Mouse (Mus musculus) forebrain, postnatal 0 days (tissue): Measurements from ENCODE around the gene Jup. TPM values are rescaled to one million over a fixed set of nuclear protein-coding genes. Genes with fewer than 3 reads are reported as not detected.

Experiments
- ATAC-seq: fragments of 200-750 bp; cut with Nextera tagmentation; 2 replicates; pipeline ENCODE4 v1.8.0; 2017; ENCODE audit warnings: mild to moderate bottlenecking, moderate library complexity
- DNase-seq: peaks from one replicate; pipeline ENCODE4 v3.0.0-alpha.2; 2015
- H3K27ac ChIP-seq: fragments of 300-500 bp; sonication (generic); 2 replicates; pipeline ENCODE4 v1.5.1; 2014; ENCODE audit warnings: low read depth, mild to moderate bottlenecking, antibody characterized with exemption, low read length, moderate library complexity, mixed read lengths
- H3K27me3 ChIP-seq: fragments of 300-500 bp; sonication (generic); 2 replicates; pipeline ENCODE4 v1.6.1; 2014; ENCODE audit warnings: mild to moderate bottlenecking, low read length, mixed read lengths; ENCODE audit not compliant: insufficient read depth
- H3K36me3 ChIP-seq: fragments of 300-500 bp; sonication (generic); 2 replicates; pipeline ENCODE4 v1.6.1; 2014; ENCODE audit warnings: mild to moderate bottlenecking, moderate library complexity; ENCODE audit not compliant: insufficient read depth
- H3K4me1 ChIP-seq: fragments of 300-500 bp; sonication (generic); 2 replicates; pipeline ENCODE4 v1.6.1; 2014; ENCODE audit warnings: antibody characterized with exemption; ENCODE audit not compliant: insufficient read depth
- H3K4me2 ChIP-seq: fragments of 300-500 bp; sonication (generic); 2 replicates; pipeline ENCODE4 v1.6.1; 2014; ENCODE audit warnings: low read depth, mild to moderate bottlenecking, moderate library complexity
- H3K4me3 ChIP-seq: fragments of 300-500 bp; sonication (generic); 2 replicates; pipeline ENCODE4 v1.5.1; 2014; ENCODE audit warnings: low read depth, low read length, mixed read lengths
- H3K9ac ChIP-seq: fragments of 300-500 bp; sonication (generic); 2 replicates; pipeline ENCODE4 v1.6.1; 2014; ENCODE audit warnings: mild to moderate bottlenecking
- H3K9me3 ChIP-seq: fragments of 300-500 bp; sonication (generic); 2 replicates; pipeline ENCODE4 v1.6.1; 2016; ENCODE audit warnings: low read length
- CTCF ChIP-seq: sonication (generic); IDR thresholded peaks from 2 replicates; pipeline ENCODE4 v1.5.1; 2016; ENCODE audit warnings: antibody characterized with exemption, control low read depth, low read depth
- WGBS: fragments of 180-500 bp; shearing (Covaris S2); extraction: QIAGEN DNeasy Blood & Tissue Kit; methylation state at CpG from one replicate; pipeline ENCODE4 v1.1.7; 2014; 5-methylcytosine and 5-hydroxymethylcytosine counted together
- polyA plus RNA-seq: library from polyadenylated mRNA; unstranded; fragments of >200 nt; fragmentation: Nextera tagmentation; extraction: Ambion mirVana; gene quantifications from 2 replicates; pipeline ENCODE4 v1.2.1, GENCODE M21; 2015
- total RNA-seq: library from RNA; depleted of rRNA; stranded (reverse); fragments of >200 nt; gene quantifications from 2 replicates; pipeline ENCODE4 v1.2.3, GENCODE M21; 2014

Jup gene
- total and polyA plus RNA-seq, 2 experiments from 2014 or later = 67.0 to 106 TPM

- Histone ChIP-seq H3K4me3 (no peak overlapping the region), H3K9ac (no peak overlapping the region), H3K27ac (no peak overlapping the region), H3K4me1 (peaks cover 5% of the 10 kb centered on the region; the same call in 1 of the 2 replicates), H3K4me2 (no peak overlapping the region), H3K9me3 (no peaks in the 10 kb centered on the region), H3K36me3 (peaks cover 53% of the 10 kb centered on the region), H3K27me3 (no peaks in the 10 kb centered on the region)
- DNase-seq (no peak), ATAC-seq (no peak)
- no peak for TF ChIP-seq CTCF
- WGBS = 89% methylated on average over 3 of the region's 3 CpGs
Observed at GRCm38 (mm10) chr11:100385016-100385415, 12.5 kb downstream of the Jup start.

- Histone ChIP-seq H3K27me3 (no peaks in the 10 kb centered on the region), H3K4me3 (no peak overlapping the region), H3K27ac (no peak overlapping the region), H3K4me1 (no peaks in the 10 kb centered on the region), H3K9me3 (no peaks in the 10 kb centered on the region), H3K36me3 (peaks cover 72% of the 10 kb centered on the region), H3K4me2 (no peak overlapping the region), H3K9ac (no peak overlapping the region)
- 79% methylated on average over 6 of the region's 6 CpGs for WGBS
- no peak for DNase-seq
- TF ChIP-seq CTCF = no peak
- ATAC-seq = no peak
Observed at GRCm38 (mm10) chr11:100382682-100383081, 14.9 kb downstream of the Jup start.

DNA sequence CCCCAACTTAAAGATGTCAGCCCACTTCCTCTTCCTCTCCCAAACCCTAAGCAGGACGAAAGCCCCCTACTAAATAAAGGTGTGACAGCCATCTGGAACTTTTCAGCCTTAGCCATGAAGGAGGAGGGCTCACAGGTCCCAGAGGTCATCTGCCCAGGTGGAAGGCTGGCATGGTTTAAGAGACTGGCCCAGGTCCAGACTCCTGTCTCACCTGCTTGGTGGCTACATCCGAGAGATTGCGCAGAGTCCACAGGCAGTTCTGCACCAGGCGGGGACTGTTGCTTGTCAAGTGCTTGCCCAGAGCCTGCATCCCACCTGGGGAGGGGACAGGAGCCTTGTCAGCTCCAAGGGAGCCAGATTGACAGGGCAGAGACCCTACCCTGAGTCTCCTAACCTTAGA is 18.3 kb downstream of the Jup start:
- no peak for ATAC-seq
- Histone ChIP-seq H3K27ac (no peak overlapping the region), H3K4me3 (no peak overlapping the region), H3K4me2 (no peak overlapping the region), H3K4me1 (no peaks in the 10 kb centered on the region), H3K36me3 (peaks cover 80% of the 10 kb centered on the region), H3K9me3 (no peaks in the 10 kb centered on the region), H3K9ac (no peak overlapping the region), H3K27me3 (no peaks in the 10 kb centered on the region)
- DNase-seq = no peak
- TF ChIP-seq CTCF = no peak
- WGBS = 96% methylated on average over 4 of the region's 4 CpGs

DNA sequence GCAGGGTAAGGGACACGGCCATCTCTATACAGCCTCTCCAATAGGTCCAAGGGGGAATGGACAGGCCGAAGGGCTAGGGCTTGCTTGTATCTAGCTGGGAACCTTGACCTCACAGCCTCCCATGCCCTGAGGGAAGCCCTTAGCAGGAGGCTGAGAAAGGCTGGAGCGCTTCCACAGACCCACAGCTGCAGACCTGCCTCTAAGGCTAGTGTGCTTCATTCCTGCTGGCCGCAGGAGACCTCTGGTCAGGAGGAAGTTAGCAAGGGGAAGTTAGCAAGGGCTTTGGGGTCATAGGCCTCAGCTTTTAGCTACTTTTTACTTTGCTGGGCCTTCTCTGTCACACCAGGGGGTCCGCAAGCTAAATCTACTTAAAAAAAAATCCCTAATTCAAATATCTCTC is 19.1 kb downstream of the Jup start:
- H3K4me2 ChIP-seq = no peak overlapping the region
- no peak for TF ChIP-seq CTCF
- no peaks in the 10 kb centered on the region for H3K4me1 ChIP-seq
- H3K36me3 ChIP-seq = peaks cover 82% of the 10 kb centered on the region
- no peak for ATAC-seq
- H3K27me3 ChIP-seq = no peaks in the 10 kb centered on the region
- H3K9me3 ChIP-seq = no peaks in the 10 kb centered on the region
- no peak overlapping the region for H3K27ac ChIP-seq
- H3K4me3 ChIP-seq = no peak overlapping the region
- no peak for DNase-seq
- WGBS = 88% methylated on average over 5 of the region's 5 CpGs
- no peak overlapping the region for H3K9ac ChIP-seq

DNA sequence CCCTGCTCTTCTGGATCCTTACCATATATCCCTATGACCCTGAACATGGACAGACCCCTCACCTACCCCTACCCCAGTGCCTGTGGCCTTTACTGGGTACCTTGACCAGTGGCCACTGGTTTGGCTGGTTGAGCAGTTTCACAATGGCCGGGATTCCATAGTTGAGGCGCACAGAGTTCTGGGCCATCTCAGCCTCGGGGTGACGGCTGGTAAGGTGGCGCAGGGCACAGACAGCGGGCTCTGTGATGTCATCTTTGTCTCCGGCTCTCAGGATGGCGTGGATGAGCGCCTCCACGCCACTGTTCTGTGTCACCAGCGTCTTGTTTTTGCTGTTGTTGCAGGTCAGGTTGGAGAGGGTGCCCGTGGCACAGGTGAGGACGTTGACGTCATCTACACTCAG is 19.6 kb downstream of the Jup start:
- 95% methylated on average over 14 of the region's 14 CpGs for WGBS
- no peak overlapping the region for H3K4me3 ChIP-seq
- H3K9ac ChIP-seq = no peak overlapping the region
- H3K9me3 ChIP-seq = no peaks in the 10 kb centered on the region
- H3K36me3 ChIP-seq = peaks cover 82% of the 10 kb centered on the region
- H3K27me3 ChIP-seq = no peaks in the 10 kb centered on the region
- H3K4me2 ChIP-seq = no peak overlapping the region
- DNase-seq = no peak
- no peaks in the 10 kb centered on the region for H3K4me1 ChIP-seq
- ATAC-seq = no peak
- H3K27ac ChIP-seq = no peak overlapping the region
- no peak for TF ChIP-seq CTCF

GRCm38 (mm10) chr11:100376746-100377389 is 20.7 kb downstream of the Jup start:
- Histone ChIP-seq H3K4me3 (no peak overlapping the region), H3K27ac (no peak overlapping the region), H3K4me2 (no peak overlapping the region), H3K27me3 (no peaks in the 10 kb centered on the region), H3K9ac (no peak overlapping the region), H3K36me3 (peaks cover 81% of the 10 kb centered on the region), H3K4me1 (no peaks in the 10 kb centered on the region), H3K9me3 (no peaks in the 10 kb centered on the region)
- no peak for DNase-seq
- ATAC-seq = no peak
- TF ChIP-seq CTCF = no peak
- 91% methylated on average over 21 of the region's 21 CpGs for WGBS

GRCm38 (mm10) chr11:100376005-100376404 is 21.6 kb downstream of the Jup start:
- H3K4me2 ChIP-seq = no peak overlapping the region
- H3K27me3 ChIP-seq = no peaks in the 10 kb centered on the region
- H3K9ac ChIP-seq = no peak overlapping the region
- H3K4me3 ChIP-seq = no peak overlapping the region
- WGBS = 84% methylated on average over 4 of the region's 4 CpGs
- peaks cover 75% of the 10 kb centered on the region for H3K36me3 ChIP-seq
- ATAC-seq (no peak), DNase-seq (no peak)
- no peaks in the 10 kb centered on the region for H3K4me1 ChIP-seq
- H3K27ac ChIP-seq = no peak overlapping the region
- H3K9me3 ChIP-seq = no peaks in the 10 kb centered on the region
- TF ChIP-seq CTCF = no peak

DNA sequence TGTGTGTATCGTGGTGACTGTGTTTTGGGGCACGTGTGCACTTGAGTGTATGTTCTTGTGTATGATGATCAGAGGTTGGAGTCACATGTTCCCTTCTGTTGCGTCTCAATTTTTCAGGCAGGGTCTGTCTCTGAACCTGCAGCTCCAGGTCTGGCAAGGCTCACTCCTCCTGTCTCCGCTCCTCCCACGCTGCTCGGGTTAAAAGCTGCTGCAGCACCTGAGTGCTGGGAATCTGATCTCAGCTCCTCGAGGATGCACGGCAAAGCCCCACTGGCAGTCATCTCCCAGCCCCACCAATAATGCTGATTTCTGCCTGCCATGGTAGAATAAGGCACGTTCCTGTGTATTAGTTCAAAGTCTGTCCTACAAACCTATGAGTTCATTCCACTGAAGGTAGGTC is 22.4 kb downstream of the Jup start:
- Histone ChIP-seq H3K36me3 (peaks cover 71% of the 10 kb centered on the region), H3K4me3 (no peak overlapping the region), H3K4me1 (no peaks in the 10 kb centered on the region), H3K9me3 (no peaks in the 10 kb centered on the region), H3K9ac (no peak overlapping the region), H3K27ac (no peak overlapping the region), H3K27me3 (no peaks in the 10 kb centered on the region), H3K4me2 (no peak overlapping the region)
- no peak for TF ChIP-seq CTCF
- DNase-seq = no peak
- ATAC-seq = no peak
- WGBS = 89% methylated on average over 9 of the region's 9 CpGs
